Comparison of ENCODE assay signal across 24 mouse cellular contexts in genomic region chr2:143933516-143933915, GRCm38 (mm10). TPM values are rescaled to one million over a fixed set of nuclear protein-coding genes. Genes with fewer than 3 reads are reported as not detected.
DNase-seq lines count a peak whose midpoint lies in the region; ATAC-seq and TF ChIP-seq lines count a peak whose summit lies in the region.
"Had no signal": no experiment of that assay in that cellular context is flagged by ENCODE, and none has a peak within 500 bp of the region (broad histone marks: within the 10 kb centered on the region; RNA-seq: fewer than 3 reads in every experiment).

No protein-coding gene starts in this region.

- ATAC-seq in intestine, embryonic 14.5 days (replicated peaks; ENCODE audit: low FRiP score, low TSS enrichment, low read depth) = no peak
- no peak for ATAC-seq in intestine, postnatal 0 days
- ATAC-seq: forebrain, embryonic 13.5 days; forebrain, embryonic 16.5 days; intestine, embryonic 15.5 days had no signal

- WGBS in intestine, embryonic 14.5 days = 92% methylated on average over 5 of the region's 5 CpGs
- 86% methylated on average over 5 of the region's 5 CpGs for WGBS in intestine, postnatal 0 days
- 93% methylated on average over 5 of the region's 5 CpGs for WGBS in limb, embryonic 10.5 days

- no peak overlapping the region for H3K9ac ChIP-seq in intestine, embryonic 14.5 days (ENCODE audit: low read length)
- no peak overlapping the region for H3K9ac ChIP-seq in intestine, postnatal 0 days (ENCODE audit: low read depth, low read length)
- H3K9ac ChIP-seq: forebrain, embryonic 13.5 days; heart, embryonic 15.5 days; hindbrain, embryonic 12.5 days; hindbrain, embryonic 15.5 days; intestine, embryonic 15.5 days had no signal

- no peak overlapping the region for H3K4me2 ChIP-seq in intestine, embryonic 14.5 days (ENCODE audit: low read length)
- H3K4me2 ChIP-seq in intestine, postnatal 0 days (replicated peaks; ENCODE audit: low read depth) = no peak overlapping the region
- H3K4me2 ChIP-seq: forebrain, embryonic 13.5 days; heart, embryonic 11.5 days; heart, embryonic 15.5 days; hindbrain, embryonic 12.5 days; hindbrain, embryonic 15.5 days; intestine, embryonic 15.5 days had no signal

- peaks cover 12% of the 10 kb centered on the region for H3K4me1 ChIP-seq in intestine, embryonic 14.5 days (replicated peaks; ENCODE audit: control insufficient read depth, insufficient read depth, low read length)
- no peaks in the 10 kb centered on the region for H3K4me1 ChIP-seq in intestine, postnatal 0 days (replicated peaks; ENCODE audit: control insufficient read depth, insufficient read depth, low read length)
- peaks cover 75% of the 10 kb centered on the region for H3K4me1 ChIP-seq in E14TG2a.4 (replicated peaks; ENCODE audit: low read depth, low read length)
- H3K4me1 ChIP-seq in limb, embryonic 10.5 days = no peaks in the 10 kb centered on the region

- H3K9me3 ChIP-seq in intestine, embryonic 14.5 days (ENCODE audit: control insufficient read depth, low read length) = no peaks in the 10 kb centered on the region
- H3K9me3 ChIP-seq in intestine, postnatal 0 days (ENCODE audit: control insufficient read depth) = no peaks in the 10 kb centered on the region
- H3K9me3 ChIP-seq in E14TG2a.4 (ENCODE audit: low read length) = no peaks in the 10 kb centered on the region
- no peaks in the 10 kb centered on the region for H3K9me3 ChIP-seq in limb, embryonic 10.5 days (replicated peaks)
- H3K9me3 ChIP-seq: forebrain, embryonic 10.5 days; forebrain, embryonic 13.5 days; heart, embryonic 15.5 days; hindbrain, embryonic 12.5 days; hindbrain, embryonic 15.5 days; intestine, embryonic 15.5 days had no signal

- H3K4me3 ChIP-seq in intestine, embryonic 14.5 days (ENCODE audit: low read depth, low read length) = no peak overlapping the region
- H3K4me3 ChIP-seq in intestine, postnatal 0 days (ENCODE audit: low read depth, low read length) = no peak overlapping the region
- 0 out of 2 replicates have a peak overlapping the region, but pooled peaks have one; percentile 37 for H3K4me3 ChIP-seq in E14TG2a.4 (replicated peaks; ENCODE audit: low read length)
- H3K4me3 ChIP-seq in limb, embryonic 10.5 days = no peak overlapping the region
- H3K4me3 ChIP-seq: forebrain, embryonic 10.5 days; forebrain, embryonic 13.5 days; heart, embryonic 15.5 days; hindbrain, embryonic 12.5 days; hindbrain, embryonic 15.5 days; intestine, embryonic 15.5 days had no signal

- peaks cover 3% of the 10 kb centered on the region; the same call in 1 of the 2 replicates for H3K36me3 ChIP-seq in intestine, embryonic 14.5 days (ENCODE audit: control insufficient read depth, insufficient read depth, low read length)
- H3K36me3 ChIP-seq in intestine, postnatal 0 days (ENCODE audit: control insufficient read depth, insufficient read depth) = peaks cover 6% of the 10 kb centered on the region; the same call in 1 of the 2 replicates
- H3K36me3 ChIP-seq in E14TG2a.4 (ENCODE audit: insufficient read depth, low read length) = peaks cover 28% of the 10 kb centered on the region
- peaks cover 10% of the 10 kb centered on the region for H3K36me3 ChIP-seq in limb, embryonic 10.5 days
- H3K36me3 ChIP-seq: heart, embryonic 15.5 days; hindbrain, embryonic 12.5 days; hindbrain, embryonic 15.5 days; intestine, embryonic 15.5 days had no signal

- no peak for TF ChIP-seq CTCF in intestine, postnatal 0 days (IDR thresholded peaks at IDR 0.05; ENCODE audit: low read depth)
- TF ChIP-seq CTCF in E14TG2a.4 (conservative IDR thresholded peaks at IDR 0.05; ENCODE audit: low read length) = no peak

- no peaks in the 10 kb centered on the region for H3K27me3 ChIP-seq in intestine, embryonic 14.5 days (replicated peaks; ENCODE audit: control insufficient read depth, insufficient read depth, low read length)
- no peaks in the 10 kb centered on the region for H3K27me3 ChIP-seq in intestine, postnatal 0 days (replicated peaks; ENCODE audit: control insufficient read depth, insufficient read depth, low read length)
- H3K27me3 ChIP-seq in E14TG2a.4 (ENCODE audit: insufficient read depth, low read length) = no peaks in the 10 kb centered on the region
- H3K27me3 ChIP-seq in limb, embryonic 10.5 days (ENCODE audit: low read depth, poor library complexity, severe bottlenecking) = no peaks in the 10 kb centered on the region
- H3K27me3 ChIP-seq: CH12.LX; forebrain, embryonic 13.5 days; heart, embryonic 15.5 days; hindbrain, embryonic 12.5 days; hindbrain, embryonic 15.5 days; intestine, embryonic 15.5 days had no signal

- peak; percentile 36 to 53 for DNase-seq in cerebellum, postnatal 25 days
- no peak for DNase-seq in cerebellum, adult 11-12 months
- peak; percentile 9 for DNase-seq in intestine, embryonic 14.5 days (ENCODE audit: low spot score)
- DNase-seq in limb, embryonic 10.5 days (ENCODE audit: low spot score) = no peak
- DNase-seq: adrenal gland, adult 2 months; adrenal gland, postnatal 14 days; B cell, adult 2 months; cerebellum, adult 2 months; cerebellum, adult 9-11 months; gastrocnemius, postnatal 10 days; gastrocnemius, postnatal 36 days; heart, postnatal 14 days; kidney, adult 18-20 months had no signal

- H3K27ac ChIP-seq in intestine, embryonic 14.5 days (ENCODE audit: low read depth) = no peak overlapping the region
- H3K27ac ChIP-seq in intestine, postnatal 0 days (ENCODE audit: low read depth, low read length) = no peak overlapping the region
- H3K27ac ChIP-seq in limb, embryonic 10.5 days = no peak overlapping the region
- H3K27ac ChIP-seq: forebrain, embryonic 10.5 days; forebrain, embryonic 13.5 days; heart, embryonic 15.5 days; hindbrain, embryonic 12.5 days; hindbrain, embryonic 15.5 days; intestine, embryonic 15.5 days had no signal

RNA-seq across cellular contexts. Expression of gene Dstn, which starts 18.4 kb away (rescaled TPM):
- 684 and 706 TPM in 2 replicates for polyA plus RNA-seq in intestine, embryonic 14.5 days (2014; fragmentation: Nextera tagmentation; extraction: Ambion mirVana)
- 801 and 835 TPM in 2 replicates for polyA plus RNA-seq in intestine, postnatal 0 days (2015; fragmentation: Nextera tagmentation; extraction: Ambion mirVana)
- polyA plus RNA-seq in limb, embryonic 10.5 days (2016; fragmentation: Nextera tagmentation; extraction: Ambion mirVana) = 289 and 311 TPM in 2 replicates

Comparison
In these comparisons a context has a peak if more than half of its experiments do, and no peak if none do; other contexts are left out.
1. DNase-seq: peak in cerebellum, postnatal 25 days (2 of 2) and intestine, embryonic 14.5 days (single experiment); none in cerebellum, adult 11-12 months (single experiment) and limb, embryonic 10.5 days (single experiment).